Mouse (Mus musculus): ENCODE data around the gene Cemip2. TPM values are rescaled to one million over a fixed set of nuclear protein-coding genes. Genes with fewer than 3 reads are reported as not detected.

Cemip2 gene
- total RNA-seq (2021) = 10 to 100 TPM; 10.5 to 14.6 TPM
- long read RNA-seq, experiment 1, full-length matches to known transcripts = 5 of 13 reads
- long read RNA-seq, experiment 1, partial matches to known transcripts = 5 of 13 reads
- long read RNA-seq, experiment 1, other reads (novel, unspliced or antisense) = 3 of 13 reads
- long read RNA-seq, experiment 2, full-length matches to known transcripts = 2 of 3 reads
- long read RNA-seq, experiment 2, partial matches to known transcripts = 1 of 3 reads
- long read RNA-seq, experiment 2, other reads (novel, unspliced or antisense) = 0 of 3 reads

- DNase-seq = peak; percentile 98
Observed at GRCm38 (mm10) chr19:21778147-21778917, at the start of gene Cemip2. Gene Cemip2, plus strand, starts transcription at chr19:21778342.

- DNase-seq = no peak
Observed at GRCm38 (mm10) chr19:21728342-21728741, 49.8 kb upstream of the Cemip2 start.

GRCm38 (mm10) chr19:21731887-21732286 is 46.3 kb upstream of the Cemip2 start:
- DNase-seq = no peak

GRCm38 (mm10) chr19:21733176-21733575 is 45.0 kb upstream of the Cemip2 start:
- no peak for DNase-seq

GRCm38 (mm10) chr19:21734112-21734511 is 44.0 kb upstream of the Cemip2 start:
- peak; percentile 37 for DNase-seq

- no peak for DNase-seq
Observed at GRCm38 (mm10) chr19:21737446-21737845, 40.7 kb upstream of the Cemip2 start.

GRCm38 (mm10) chr19:21737881-21738590 is 40.1 kb upstream of the Cemip2 start:
- DNase-seq = peak; percentile 68

GRCm38 (mm10) chr19:21738591-21739280 is 39.4 kb upstream of the Cemip2 start:
- DNase-seq = peak; percentile 29

GRCm38 (mm10) chr19:21742138-21742537 is 36.0 kb upstream of the Cemip2 start:
- DNase-seq = peak; percentile 29

- DNase-seq = no peak
Observed at GRCm38 (mm10) chr19:21745586-21745985, 32.6 kb upstream of the Cemip2 start.

- peak; percentile 59 for DNase-seq
Observed at GRCm38 (mm10) chr19:21747356-21747755, 30.8 kb upstream of the Cemip2 start.

- DNase-seq = no peak
Observed at GRCm38 (mm10) chr19:21750154-21750553, 28.0 kb upstream of the Cemip2 start.

GRCm38 (mm10) chr19:21761676-21762075 is 16.5 kb upstream of the Cemip2 start:
- DNase-seq = no peak

- DNase-seq = no peak
Observed at GRCm38 (mm10) chr19:21764013-21764412, 14.1 kb upstream of the Cemip2 start.

GRCm38 (mm10) chr19:21764738-21765137 is 13.4 kb upstream of the Cemip2 start:
- DNase-seq = no peak

GRCm38 (mm10) chr19:21767500-21768045 is 10.6 kb upstream of the Cemip2 start:
- no peak for DNase-seq

- no peak for DNase-seq
Observed at GRCm38 (mm10) chr19:21769796-21770195, 8.3 kb upstream of the Cemip2 start.

GRCm38 (mm10) chr19:21771586-21771985 is 6.6 kb upstream of the Cemip2 start:
- DNase-seq = no peak

- no peak for DNase-seq
Observed at GRCm38 (mm10) chr19:21773621-21774020, 4.5 kb upstream of the Cemip2 start.

GRCm38 (mm10) chr19:21775629-21776028 is 2.5 kb upstream of the Cemip2 start:
- no peak for DNase-seq

- no peak for DNase-seq
Observed at GRCm38 (mm10) chr19:21776671-21777070, 1.5 kb upstream of the Cemip2 start.

GRCm38 (mm10) chr19:21777171-21777731 is 891 bp upstream of the Cemip2 start:
- peak; percentile 51 for DNase-seq
